Mouse (Mus musculus) liver, embryonic 14.5 days (tissue): Measurements from ENCODE around the gene Camk2d. TPM values are rescaled to one million over a fixed set of nuclear protein-coding genes. Genes with fewer than 3 reads are reported as not detected.

Experiments used
- ATAC-seq: fragments of 200-750 bp; cut with Nextera tagmentation; 2 replicates; pipeline ENCODE4 v1.8.0; 2017; ENCODE audit warnings: moderate number of reproducible peaks, mild to moderate bottlenecking, moderate library complexity; ENCODE audit not compliant: insufficient read depth
- DNase-seq, 3 experiments: peaks; one replicate each; pipeline ENCODE4 v3.0.0-alpha.2; 2012 to 2013; ENCODE audit warnings: low read depth in 3 of 3, low spot score in 3 of 3
- H3K27ac ChIP-seq: fragments of 300-500 bp; sonication (generic); 2 replicates; pipeline ENCODE4 v1.5.1; 2014; ENCODE audit warnings: moderate library complexity, mild to moderate bottlenecking, control low read depth, inconsistent platforms
- H3K27me3 ChIP-seq: fragments of 300-500 bp; sonication (generic); 2 replicates; pipeline ENCODE4 v1.6.1; 2014; ENCODE audit warnings: mild to moderate bottlenecking, low read length, moderate library complexity; ENCODE audit not compliant: control insufficient read depth, insufficient read depth
- H3K36me3 ChIP-seq: fragments of 300-500 bp; sonication (generic); replicated peaks from 2 replicates; pipeline ENCODE4 v1.6.1; 2014; ENCODE audit warnings: low read depth; ENCODE audit not compliant: control insufficient read depth, insufficient read depth
- H3K4me1 ChIP-seq, 2 experiments: fragments of 200-500 bp in 1 of 2; fragments of 300-500 bp in 1 of 2; sonication (generic) in 1 of 2; replicated peaks; 2 replicates each; pipeline ENCODE4 v1.6.1; 2012 to 2014; ENCODE audit warnings: antibody characterized with exemption in 1 of 2, inconsistent platforms in 1 of 2, low read length in 1 of 2; ENCODE audit not compliant: control insufficient read depth in 2 of 2, insufficient read depth in 2 of 2
- H3K4me2 ChIP-seq: fragments of 300-500 bp; sonication (generic); 2 replicates; pipeline ENCODE4 v1.6.1; 2014; ENCODE audit warnings: low read depth, mild to moderate bottlenecking, control low read depth, moderate library complexity
- H3K4me3 ChIP-seq, 2 experiments: fragments of 200-500 bp in 1 of 2; fragments of 300-500 bp in 1 of 2; sonication (generic) in 1 of 2; 2 replicates each; pipeline ENCODE4 v1.5.1; 2012 to 2014; ENCODE audit warnings: low read depth in 2 of 2, low read length in 2 of 2, mild to moderate bottlenecking in 2 of 2, control low read depth in 1 of 2, inconsistent platforms in 1 of 2, moderate library complexity in 1 of 2; ENCODE audit not compliant: insufficient read depth in 1 of 2
- H3K9ac ChIP-seq: fragments of 300-500 bp; sonication (generic); replicated peaks from 2 replicates; pipeline ENCODE4 v1.6.1; 2014; ENCODE audit warnings: mild to moderate bottlenecking, control low read depth, moderate library complexity
- H3K9me3 ChIP-seq: fragments of 300-500 bp; sonication (generic); 2 replicates; pipeline ENCODE4 v1.6.1; 2016; ENCODE audit warnings: low read length, mixed read lengths; ENCODE audit not compliant: control insufficient read depth
- CTCF ChIP-seq: IDR thresholded peaks from 2 replicates; pipeline ENCODE4 v1.5.1; 2016; ENCODE audit warnings: antibody characterized with exemption, low read depth, control low read depth
- EP300 ChIP-seq: IDR thresholded peaks from 2 replicates; pipeline ENCODE4 v1.6.1; 2016; ENCODE audit warnings: antibody characterized with exemption, low read depth
- WGBS: fragments of 180-500 bp; shearing (Covaris S2); extraction: QIAGEN DNeasy Blood & Tissue Kit; methylation state at CpG from one replicate; pipeline ENCODE4 v1.1.7; 2014; ENCODE audit not compliant: insufficient replicate concordance; 5-methylcytosine and 5-hydroxymethylcytosine counted together
- polyA plus RNA-seq, 2 experiments: library from polyadenylated mRNA; depleted of rRNA in 1 of 2; stranded (reverse) in 1 of 2; unstranded in 1 of 2; fragments of >200 nt; fragmentation: Nextera tagmentation in 1 of 2; extraction: Ambion mirVana in 1 of 2; gene quantifications; 2 replicates each; pipeline versions ENCODE4 v1.2.1 to v1.2.3; 2012 to 2014

Gene Camk2d
- polyA plus RNA-seq, 2 experiments, result 2.2 to 3.7 TPM

GRCm38 (mm10) chr3:126848081-126848480 is 252.0 kb downstream of the Camk2d start:
- WGBS, result 75% methylated on average over 1 of the region's 1 CpGs

GRCm38 (mm10) chr3:126860442-126860841 is 264.3 kb downstream of the Camk2d start:
- no peak overlapping the region for H3K4me2 ChIP-seq
- no peak for TF ChIP-seq EP300
- no peak for TF ChIP-seq CTCF

More at GRCm38 (mm10) chr3:126848081-126848480, 252.0 kb downstream of the Camk2d start:
- Histone ChIP-seq H3K27me3 (no peaks in the 10 kb centered on the region), H3K9me3 (no peaks in the 10 kb centered on the region), H3K9ac (no peak overlapping the region), H3K4me2 (no peak overlapping the region), H3K4me1 (no peaks in the 10 kb centered on the region), H3K36me3 (no peaks in the 10 kb centered on the region), H3K4me3 (no peak overlapping the region), H3K27ac (no peak overlapping the region)
- DNase-seq (no peak), ATAC-seq (no peak)
- TF ChIP-seq CTCF (no peak), EP300 (no peak)

GRCm38 (mm10) chr3:126869561-126869960 is 273.5 kb downstream of the Camk2d start:
- Histone ChIP-seq H3K9me3 (no peaks in the 10 kb centered on the region), H3K36me3 (no peaks in the 10 kb centered on the region), H3K4me3 (no peak overlapping the region), H3K27me3 (no peaks in the 10 kb centered on the region), H3K4me2 (no peak overlapping the region), H3K27ac (no peak overlapping the region), H3K4me1 (no peaks in the 10 kb centered on the region), H3K9ac (no peak overlapping the region)
- DNase-seq, result no peak
- ATAC-seq, result no peak
- WGBS, result 57% methylated on average over 3 of the region's 3 CpGs
- TF ChIP-seq CTCF, result no peak
- TF ChIP-seq EP300, result no peak

More at GRCm38 (mm10) chr3:126860442-126860841, 264.3 kb downstream of the Camk2d start:
- Histone ChIP-seq H3K9me3 (no peaks in the 10 kb centered on the region), H3K4me1 (no peaks in the 10 kb centered on the region), H3K36me3 (no peaks in the 10 kb centered on the region), H3K9ac (no peak overlapping the region), H3K4me3 (no peak overlapping the region), H3K27me3 (no peaks in the 10 kb centered on the region), H3K27ac (no peak overlapping the region)
- DNase-seq, result no peak
- no peak for ATAC-seq

- WGBS, result 58% methylated on average over 1 of the region's 1 CpGs
- no peaks in the 10 kb centered on the region for H3K9me3 ChIP-seq
- H3K4me1 ChIP-seq, result no peaks in the 10 kb centered on the region
- ATAC-seq (no peak), DNase-seq (no peak)
- H3K4me2 ChIP-seq, result no peak overlapping the region
- H3K27ac ChIP-seq, result no peak overlapping the region
- no peak overlapping the region for H3K4me3 ChIP-seq
- H3K9ac ChIP-seq, result no peak overlapping the region
- TF ChIP-seq CTCF, result no peak
- TF ChIP-seq EP300, result no peak
- no peaks in the 10 kb centered on the region for H3K36me3 ChIP-seq
- no peaks in the 10 kb centered on the region for H3K27me3 ChIP-seq
Measured at GRCm38 (mm10) chr3:126870688-126871087, 274.6 kb downstream of the Camk2d start.

- no peak overlapping the region for H3K4me2 ChIP-seq
- DNase-seq (no peak), ATAC-seq (no peak)
- no peaks in the 10 kb centered on the region for H3K4me1 ChIP-seq
- 35% methylated on average over 1 of the region's 1 CpGs for WGBS
- no peak overlapping the region for H3K9ac ChIP-seq
- no peak for TF ChIP-seq CTCF
- TF ChIP-seq EP300, result no peak
- no peaks in the 10 kb centered on the region for H3K36me3 ChIP-seq
- H3K27me3 ChIP-seq, result no peaks in the 10 kb centered on the region
- no peak overlapping the region for H3K4me3 ChIP-seq
- no peaks in the 10 kb centered on the region for H3K9me3 ChIP-seq
- H3K27ac ChIP-seq, result no peak overlapping the region
Measured at GRCm38 (mm10) chr3:126878233-126878632, 282.1 kb downstream of the Camk2d start.
